Mouse (Mus musculus): ENCODE data around the gene Gng8.

- no peak for TF ChIP-seq CTCF (IDR thresholded peaks at IDR 0.05; ENCODE audit: low read depth, low read length)
- TF ChIP-seq GATA1 (IDR thresholded peaks at IDR 0.05; ENCODE audit: borderline replicate concordance, low read length): no peak
Observed at GRCm38 (mm10) chr7:16845072-16845819, 46.3 kb upstream of the Gng8 start.

All from G1E (cell line).